Mouse (Mus musculus) CD8-positive naive resting alpha-beta T cell, adult 2 months (primary cell): ENCODE measurements around the gene Ndufa1.
"Not testable (repeated sequence)": the region's sequence is repeated elsewhere in the genome, so short reads cannot be mapped to it uniquely, and the experiment has no call there.

Source experiments
- DNase-seq, 2 experiments: peaks; one replicate each; pipeline ENCODE4 v3.0.0; 2022; ENCODE audit warnings: low read depth in 2 of 2, low spot score in 2 of 2

Gene Ndufa1

DNA sequence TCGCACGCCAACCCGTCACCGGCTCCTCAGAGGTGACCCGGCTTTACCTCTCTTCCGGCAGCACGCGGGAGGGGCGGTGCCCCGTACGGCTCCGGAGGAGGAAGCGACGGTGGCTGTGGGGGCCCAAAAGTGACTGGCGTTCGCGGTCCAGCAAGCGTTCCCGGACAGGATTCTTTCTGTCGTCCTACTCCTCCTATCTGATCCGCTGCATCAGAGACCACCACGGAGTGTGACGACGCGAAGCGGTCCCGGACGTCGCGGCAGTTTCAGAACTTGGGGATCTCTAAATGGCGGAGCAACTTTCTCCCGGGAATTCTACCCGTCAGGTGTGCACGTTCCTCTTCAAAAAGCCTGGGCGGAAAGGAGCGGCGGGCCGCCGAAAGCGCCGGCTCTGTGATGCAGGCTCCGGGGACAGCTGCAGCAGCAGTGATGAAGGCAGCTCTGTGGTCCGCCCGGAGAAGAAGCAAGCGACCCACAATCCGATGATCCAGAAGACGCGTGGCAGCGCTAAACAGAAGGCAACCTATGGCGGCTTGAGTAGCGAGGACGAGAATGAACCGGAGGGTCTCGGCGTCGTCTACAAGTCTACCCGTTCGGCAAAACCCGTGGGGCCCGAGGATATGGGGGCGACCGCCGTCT, at the start of gene Ndufa1, which contains the start of gene Rnf113a1:
Ndufa1 (minus strand) TSS at position 59 of the 639 bp plus-strand sequence.
Rnf113a1 (plus strand) TSS at position 141 of the 639 bp plus-strand sequence.
- peak; percentile 63 to 71 for DNase-seq

DNA sequence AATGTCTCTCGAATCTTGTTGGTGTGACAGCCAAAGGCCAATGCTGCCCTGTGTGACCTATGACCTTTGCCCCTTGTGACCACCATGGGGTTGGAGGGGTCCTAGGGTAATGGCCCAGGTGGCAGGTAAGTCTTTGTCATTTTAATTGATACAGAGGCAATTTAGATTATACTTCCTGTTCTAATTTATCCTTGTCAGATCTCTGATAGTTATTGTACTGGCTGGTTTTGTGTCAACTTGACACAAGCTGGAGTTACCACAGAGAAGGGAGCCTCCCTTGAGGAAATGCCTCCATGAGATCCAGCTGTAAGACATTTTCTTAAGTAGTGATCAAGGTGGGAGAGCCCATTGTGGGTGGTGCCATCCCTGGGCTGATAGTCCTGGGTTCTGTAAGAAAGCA, 31.2 kb upstream of the Ndufa1 start, which contains the start of gene Rhox1:
Rhox1 (minus strand) TSS at position 101 of the 400 bp plus-strand sequence.
- not testable (repeated sequence) for DNase-seq

- DNase-seq = no peak
Measured at GRCm38 (mm10) chrX:37210941-37211340, 20.0 kb upstream of the Ndufa1 start, which contains the start of gene Gm9. Gm9 (minus strand) TSS chrX:37211041.

- DNase-seq = no peak
Measured at GRCm38 (mm10) chrX:37198676-37199075, 7.7 kb upstream of the Ndufa1 start.

GRCm38 (mm10) chrX:37191744-37192379, 899 bp upstream of the Ndufa1 start:
- no peak for DNase-seq

DNA sequence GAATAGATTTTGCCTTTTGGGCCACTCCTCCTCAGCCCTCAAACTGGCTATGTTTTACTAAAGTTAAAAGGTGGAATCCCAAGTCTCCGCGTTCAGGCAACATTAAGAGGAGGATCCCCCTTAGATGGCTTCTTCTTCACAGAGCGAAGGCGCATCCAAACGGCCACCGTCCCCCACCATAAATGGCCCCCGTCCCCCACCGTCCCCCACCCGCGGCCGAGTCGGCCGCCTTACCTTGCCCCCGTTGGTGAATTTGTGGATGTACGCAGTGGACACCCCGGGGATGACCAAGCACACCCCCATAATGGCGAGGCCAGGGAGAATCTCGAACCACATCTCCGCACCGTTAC, 233 bp downstream of the Ndufa1 start:
- no peak for DNase-seq

- not testable (repeated sequence) for DNase-seq
Measured at GRCm38 (mm10) chrX:37184401-37184800, 6.6 kb downstream of the Ndufa1 start.

GRCm38 (mm10) chrX:37168742-37169141, 22.2 kb downstream of the Ndufa1 start, which contains the start of gene Akap14:
Akap14 (minus strand) TSS chrX:37168842.
- no peak for DNase-seq

GRCm38 (mm10) chrX:37167085-37167484, 23.9 kb downstream of the Ndufa1 start:
- peak in 1 of 2 experiments; percentile 40 for DNase-seq

GRCm38 (mm10) chrX:37163115-37163514, 27.8 kb downstream of the Ndufa1 start:
- no peak for DNase-seq

DNA sequence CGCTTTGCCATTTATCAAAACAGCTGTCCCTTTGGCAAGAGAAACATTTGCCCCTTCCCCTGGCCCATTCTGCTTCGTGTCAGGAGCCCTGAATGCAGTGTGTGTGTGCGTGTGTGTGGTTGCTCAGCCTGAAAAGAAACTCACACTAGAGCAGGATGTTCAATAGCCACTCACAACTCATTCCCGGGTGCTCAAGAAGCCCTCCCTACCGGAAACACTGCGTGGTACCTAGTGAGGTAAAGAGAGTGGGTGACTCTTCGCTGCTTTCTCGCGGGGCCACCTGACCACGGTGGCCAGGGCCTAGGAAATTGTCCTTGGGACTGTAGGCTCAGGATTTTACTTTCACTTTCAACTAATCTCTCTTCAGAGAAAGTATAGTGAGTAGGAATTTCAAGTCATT, 29.8 kb downstream of the Ndufa1 start:
- no peak for DNase-seq

GRCm38 (mm10) chrX:37157839-37158238, 33.1 kb downstream of the Ndufa1 start:
- DNase-seq = peak in 1 of 2 experiments; percentile 23

GRCm38 (mm10) chrX:37144954-37145353, 46.0 kb downstream of the Ndufa1 start:
- peak; percentile 7 to 16 for DNase-seq

- not testable (repeated sequence) for DNase-seq
Measured at GRCm38 (mm10) chrX:37144498-37144897, 46.5 kb downstream of the Ndufa1 start.

GRCm38 (mm10) chrX:37141732-37142131, 49.2 kb downstream of the Ndufa1 start:
- peak; percentile 23 to 41 for DNase-seq
